Mouse (Mus musculus) ES-Bruce4 (cell line): ENCODE results near the gene Mroh3. TPM values are rescaled to one million over a fixed set of nuclear protein-coding genes. Genes with fewer than 3 reads are reported as not detected.

Experiments
- H3K27ac ChIP-seq: 2 replicates; pipeline ENCODE4 v1.5.1; 2012; ENCODE audit warnings: low read length, inconsistent platforms; ENCODE audit not compliant: insufficient read depth
- H3K27me3 ChIP-seq: 2 replicates; pipeline ENCODE4 v1.6.1; 2012; ENCODE audit warnings: mild to moderate bottlenecking, low read length, inconsistent platforms; ENCODE audit not compliant: control insufficient read depth, poor library complexity, insufficient read depth, severe bottlenecking
- H3K36me3 ChIP-seq: 2 replicates; pipeline ENCODE4 v1.6.1; 2012; ENCODE audit warnings: inconsistent platforms, mild to moderate bottlenecking, low read length, moderate library complexity; ENCODE audit not compliant: control insufficient read depth, poor library complexity, insufficient read depth, severe bottlenecking
- H3K4me1 ChIP-seq: one replicate; pipeline ENCODE4 v1.8.1; 2011; ENCODE audit warnings: low read length; ENCODE audit not compliant: control insufficient read depth, insufficient read depth
- H3K4me3 ChIP-seq: 2 replicates; pipeline ENCODE4 v1.5.1; 2011; ENCODE audit warnings: low read depth, mild to moderate bottlenecking, low read length
- H3K9ac ChIP-seq: 2 replicates; pipeline ENCODE4 v1.6.1; 2012; ENCODE audit warnings: low read depth, mild to moderate bottlenecking, inconsistent platforms; ENCODE audit not compliant: poor library complexity, severe bottlenecking
- H3K9me3 ChIP-seq: replicated peaks from 2 replicates; pipeline ENCODE4 v1.6.1; 2012; ENCODE audit warnings: mild to moderate bottlenecking, low read length, inconsistent platforms; ENCODE audit not compliant: control insufficient read depth, poor library complexity, insufficient read depth, severe bottlenecking
- CTCF ChIP-seq: IDR thresholded peaks from one replicate; pipeline ENCODE4 v1.8.1; 2011; ENCODE audit warnings: low read depth, low read length
- EP300 ChIP-seq: IDR thresholded peaks from 2 replicates; pipeline ENCODE4 v1.6.1; 2011; ENCODE audit warnings: low read depth, low read length; ENCODE audit not compliant: insufficient read depth
- POLR2A ChIP-seq: IDR thresholded peaks from one replicate; pipeline ENCODE4 v1.8.1; 2011; ENCODE audit warnings: low read length; ENCODE audit not compliant: insufficient read depth
- polyA plus RNA-seq: library from polyadenylated mRNA; stranded (reverse); fragments of >200 nt; gene quantifications from 2 replicates; pipeline ENCODE4 v1.2.4, GENCODE M21; 2011; ENCODE audit warnings: low read depth; ENCODE audit not compliant: missing spikeins, insufficient read depth, insufficient read length

Mroh3 gene
- polyA plus RNA-seq = 0.99 and 1.3 TPM in 2 replicates

GRCm38 (mm10) chr1:136212803-136213202, at the start of gene Mroh3:
Mroh3 (minus strand) TSS chr1:136212828.
- Histone ChIP-seq H3K27ac (no peak within 1 kb of the TSS), H3K9ac (no peak within 1 kb of the TSS), H3K4me3 (no peak within 1 kb of the TSS), H3K27me3 (no peaks in the 10 kb centered on the region), H3K9me3 (no peaks in the 10 kb centered on the region), H3K36me3 (no peaks in the 10 kb centered on the region; the same call in 1 of the 2 replicates), H3K4me1 (no peaks in the 10 kb centered on the region)
- TF ChIP-seq CTCF = peak; percentile 76
- no peak for TF ChIP-seq POLR2A
- no peak for TF ChIP-seq EP300

- Histone ChIP-seq H3K4me1 (no peaks in the 10 kb centered on the region), H3K36me3 (no peaks in the 10 kb centered on the region), H3K27ac (no peak within 1 kb of the TSS), H3K27me3 (peaks cover 10% of the 10 kb centered on the region), H3K9ac (peak within 1 kb of the TSS; percentile 61), H3K4me3 (peak within 1 kb of the TSS; percentile 38), H3K9me3 (no peaks in the 10 kb centered on the region)
- TF ChIP-seq POLR2A = no peak
- no peak for TF ChIP-seq EP300
- TF ChIP-seq CTCF = no peak
Measured at GRCm38 (mm10) chr1:136260635-136261238, 48.1 kb upstream of the Mroh3 start, which contains the start of gene Gpr25. Gpr25 (minus strand) TSS chr1:136260873.

DNA sequence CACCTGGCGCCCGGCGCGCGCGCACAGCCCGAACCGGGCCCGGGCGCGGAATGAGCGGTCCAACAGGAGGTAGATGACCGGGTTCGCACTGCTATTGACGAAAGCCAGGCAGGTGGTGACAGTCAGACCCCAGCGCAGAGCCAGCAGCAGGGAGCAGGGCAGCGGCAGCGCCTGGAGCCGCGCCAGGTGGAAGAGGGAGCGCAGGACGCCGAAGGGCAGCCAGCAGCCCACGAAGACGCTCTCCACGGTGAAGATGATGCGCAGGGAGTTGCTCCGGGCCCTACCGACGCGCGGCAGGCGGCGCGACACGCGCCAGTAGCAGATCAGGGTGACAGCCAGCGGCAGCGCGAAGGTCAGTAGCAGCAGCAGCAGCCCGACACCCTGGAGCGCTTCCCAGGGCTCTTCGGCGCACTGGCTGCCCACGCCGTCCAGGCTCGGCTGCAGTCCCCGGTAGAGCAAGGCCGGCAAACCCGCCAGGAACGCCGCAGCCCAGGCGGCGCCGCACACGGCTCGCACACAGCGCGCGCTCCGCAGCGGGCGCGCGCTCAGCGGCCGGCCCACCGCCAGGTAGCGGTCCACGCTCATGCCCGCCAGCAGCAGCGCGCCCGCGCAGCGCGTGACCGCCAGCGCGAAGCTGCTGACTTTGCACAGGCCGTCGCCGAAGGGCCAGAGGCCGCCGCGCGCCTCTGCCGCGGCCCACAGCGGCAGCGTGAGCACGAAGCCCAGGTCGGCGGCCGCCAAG, 47.4 kb upstream of the Mroh3 start:
- peaks cover 10% of the 10 kb centered on the region for H3K27me3 ChIP-seq
- no peaks in the 10 kb centered on the region for H3K9me3 ChIP-seq
- peak overlapping the region; percentile 38 for H3K4me3 ChIP-seq
- H3K36me3 ChIP-seq = no peaks in the 10 kb centered on the region
- peak overlapping the region; percentile 61 for H3K9ac ChIP-seq
- no peaks in the 10 kb centered on the region for H3K4me1 ChIP-seq
- TF ChIP-seq CTCF = no peak
- no peak for TF ChIP-seq EP300
- H3K27ac ChIP-seq = no peak overlapping the region

- no peak overlapping the region for H3K27ac ChIP-seq
- no peak for TF ChIP-seq EP300
- no peak for TF ChIP-seq POLR2A
- TF ChIP-seq CTCF = no peak
- 0 out of 2 replicates have a peak overlapping the region, but pooled peaks have one; percentile 61 for H3K9ac ChIP-seq
- H3K9me3 ChIP-seq = no peaks in the 10 kb centered on the region
- H3K27me3 ChIP-seq = peaks cover 10% of the 10 kb centered on the region
- peak overlapping the region; percentile 38 for H3K4me3 ChIP-seq
- H3K4me1 ChIP-seq = no peaks in the 10 kb centered on the region
- H3K36me3 ChIP-seq = no peaks in the 10 kb centered on the region
Measured at GRCm38 (mm10) chr1:136259543-136259892, 46.9 kb upstream of the Mroh3 start.

DNA sequence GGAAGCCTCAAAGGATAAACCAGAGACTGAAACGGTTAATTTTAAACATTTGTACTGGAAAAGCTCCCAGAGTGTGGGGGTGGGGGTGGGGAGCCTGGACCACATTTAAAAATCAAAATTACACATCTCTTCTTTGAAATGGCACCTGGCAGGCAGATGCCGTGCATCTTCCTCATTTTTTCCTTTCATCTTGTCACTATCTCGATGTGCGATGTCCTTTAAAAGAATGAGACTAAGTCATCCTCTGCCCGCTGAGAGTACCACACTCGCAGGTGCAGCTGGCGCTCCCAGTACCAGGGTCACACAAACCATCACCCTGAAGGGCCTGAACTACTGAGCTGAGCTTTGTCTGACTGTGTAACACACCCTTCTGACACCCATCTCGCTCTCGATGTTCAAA, 45.9 kb upstream of the Mroh3 start:
- TF ChIP-seq CTCF (no peak), POLR2A (no peak), EP300 (no peak)
- Histone ChIP-seq H3K36me3 (no peaks in the 10 kb centered on the region), H3K9me3 (no peaks in the 10 kb centered on the region), H3K9ac (no peak overlapping the region), H3K27me3 (peaks cover 10% of the 10 kb centered on the region), H3K27ac (no peak overlapping the region), H3K4me1 (no peaks in the 10 kb centered on the region), H3K4me3 (no peak overlapping the region)

- no peaks in the 10 kb centered on the region for H3K4me1 ChIP-seq
- no peak overlapping the region for H3K4me3 ChIP-seq
- peaks cover 7% of the 10 kb centered on the region; the same call in 1 of the 2 replicates for H3K27me3 ChIP-seq
- no peaks in the 10 kb centered on the region for H3K36me3 ChIP-seq
- no peaks in the 10 kb centered on the region for H3K9me3 ChIP-seq
- TF ChIP-seq CTCF (no peak), POLR2A (no peak), EP300 (no peak)
- H3K9ac ChIP-seq = no peak overlapping the region
- H3K27ac ChIP-seq = no peak overlapping the region
Measured at GRCm38 (mm10) chr1:136255657-136256056, 43.0 kb upstream of the Mroh3 start.
